Mouse (Mus musculus): ENCODE measurements around the gene Smg7.

DNA sequence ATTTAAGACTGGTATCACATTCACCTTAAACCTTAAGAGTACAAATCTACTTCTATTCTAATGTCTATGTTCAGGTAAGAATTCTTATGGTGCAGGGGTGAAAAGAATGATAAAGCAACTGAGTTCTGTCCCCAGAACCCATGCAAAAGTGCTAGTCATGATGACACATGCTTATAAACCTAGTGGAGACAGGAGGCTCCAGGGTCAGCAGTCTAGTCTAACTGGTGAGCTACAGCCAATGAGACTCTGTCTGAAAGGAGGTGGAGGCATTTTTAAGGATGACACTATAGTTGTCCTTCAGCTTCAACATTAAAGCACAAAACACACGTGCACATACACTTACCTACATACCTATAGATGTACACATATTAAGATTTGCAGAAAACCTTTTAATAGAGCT, 57.8 kb downstream of the Smg7 start:
- TF ChIP-seq POLR2A (IDR thresholded peaks at IDR 0.05; ENCODE audit: borderline replicate concordance, extremely low read depth, insufficient read depth, insufficient read length, poor library complexity, severe bottlenecking) (no peak), CTCF (IDR thresholded peaks at IDR 0.05; ENCODE audit: borderline replicate concordance, extremely low read depth, insufficient read depth, insufficient read length) (no peak)
